Mouse (Mus musculus) spleen, adult 2 months (tissue): ENCODE results near the gene Hyls1.

Experiments used
- CTCF ChIP-seq: fragments of 200-500 bp; IDR thresholded peaks from 2 replicates; pipeline ENCODE4 v1.5.1; 2011; ENCODE audit warnings: mild to moderate bottlenecking, inconsistent platforms; ENCODE audit not compliant: insufficient read depth, insufficient read length, insufficient replicate concordance; ENCODE audit errors: extremely low read depth
- POLR2A ChIP-seq: fragments of 200-500 bp; IDR thresholded peaks from 2 replicates; pipeline ENCODE4 v1.6.1; 2011; ENCODE audit warnings: low read depth, low read length, inconsistent platforms

DNA sequence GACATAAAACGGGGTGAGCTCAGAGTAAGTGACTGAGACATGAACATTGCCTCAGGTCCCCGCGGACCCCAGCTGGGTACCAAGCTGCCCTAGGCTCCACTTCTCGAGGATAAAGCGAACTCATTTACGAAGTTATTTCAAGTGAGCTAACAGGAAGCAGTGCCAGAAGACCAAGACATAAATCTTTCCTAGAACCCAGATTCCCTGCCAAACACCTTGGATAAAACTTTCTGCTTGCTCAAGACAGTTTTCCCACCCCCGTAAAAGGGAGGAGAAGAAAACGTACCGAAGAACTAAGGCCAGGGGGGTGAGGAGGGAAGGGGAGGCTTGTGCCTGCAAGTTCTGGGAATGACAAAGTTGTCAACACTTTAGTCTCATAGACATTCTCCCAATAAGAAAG is 36.9 kb downstream of the Hyls1 start:
- TF ChIP-seq POLR2A, result no peak
- TF ChIP-seq CTCF, result no peak
